Mouse (Mus musculus) brain, embryonic 14.5 days (tissue): ENCODE results near the gene Arhgef40.

ENCODE experiments used
- CTCF ChIP-seq: fragments of 200-500 bp; IDR thresholded peaks from 2 replicates; pipeline ENCODE4 v1.5.1; 2012; ENCODE audit warnings: inconsistent platforms, mild to moderate bottlenecking, moderate library complexity, borderline replicate concordance; ENCODE audit not compliant: insufficient read depth, insufficient read length; ENCODE audit errors: extremely low read depth
- POLR2A ChIP-seq: fragments of 200-500 bp; IDR thresholded peaks from 2 replicates; pipeline ENCODE4 v1.6.1; 2012; ENCODE audit warnings: mild to moderate bottlenecking, inconsistent platforms, borderline replicate concordance; ENCODE audit not compliant: poor library complexity, insufficient read depth, insufficient read length, severe bottlenecking; ENCODE audit errors: extremely low read depth

GRCm38 (mm10) chr14:52014761-52015311 is 30.3 kb downstream of the Arhgef40 start:
- TF ChIP-seq POLR2A (peak; percentile 4; the same call in 1 of the 2 replicates), CTCF (no peak)
